ENCODE assay signal across 15 mouse cellular contexts in genomic region chr10:21847026-21847820, GRCm38 (mm10). TPM values are rescaled to one million over a fixed set of nuclear protein-coding genes. Genes with fewer than 3 reads are reported as not detected.
DNase-seq lines count a peak whose midpoint lies in the region; ATAC-seq and TF ChIP-seq lines count a peak whose summit lies in the region.
"Had no signal": no experiment of that assay in that cellular context is flagged by ENCODE, and none has a peak within 500 bp of the region (broad histone marks: within the 10 kb centered on the region; RNA-seq: fewer than 3 reads in every experiment).

No protein-coding gene starts in this region.

- 80% methylated on average over 11 of the region's 11 CpGs for WGBS in liver, adult 2 months
- WGBS in liver, embryonic 11.5 days = 83% methylated on average over 11 of the region's 11 CpGs
- 60% methylated on average over 11 of the region's 11 CpGs for WGBS in stomach, embryonic 15.5 days

- no peaks in the 10 kb centered on the region for H3K79me2 ChIP-seq in liver, adult 2 months (ENCODE audit: control insufficient read depth, insufficient read depth, low read length)

- TF ChIP-seq POLR2A in liver, adult 2 months (IDR thresholded peaks at IDR 0.05; ENCODE audit: extremely low read depth, insufficient read depth, low read length) = no peak

- H3K27ac ChIP-seq in liver, adult 2 months (replicated peaks; ENCODE audit: insufficient read depth, low read depth, low read length) = no peak overlapping the region; the same call in 1 of the 2 replicates
- no peak overlapping the region for H3K27ac ChIP-seq in liver, embryonic 11.5 days (ENCODE audit: low read depth, low read length)
- H3K27ac ChIP-seq in stomach, embryonic 15.5 days = peak overlapping the region; percentile 60
- H3K27ac ChIP-seq: embryonic facial prominence, embryonic 12.5 days; hindbrain, embryonic 15.5 days; midbrain, embryonic 15.5 days had no signal

- no peaks in the 10 kb centered on the region for H3K36me3 ChIP-seq in liver, adult 2 months (ENCODE audit: control insufficient read depth, insufficient read depth, low read length)
- no peaks in the 10 kb centered on the region for H3K36me3 ChIP-seq in liver, embryonic 11.5 days (ENCODE audit: control insufficient read depth, insufficient read depth, low read length)
- no peaks in the 10 kb centered on the region for H3K36me3 ChIP-seq in stomach, embryonic 15.5 days
- H3K36me3 ChIP-seq: embryonic facial prominence, embryonic 12.5 days; heart, embryonic 12.5 days; hindbrain, embryonic 15.5 days; midbrain, embryonic 15.5 days had no signal

- DNase-seq in liver, adult 2 months (ENCODE audit: extremely low read depth, low read depth, low spot score) = peak; percentile 23
- DNase-seq in liver, embryonic 11.5 days (ENCODE audit: low spot score) = no peak
- DNase-seq in adrenal gland, postnatal 14 days = peak; percentile 41
- DNase-seq in lung, adult 18-20 months = peak; percentile 65 to 68
- DNase-seq in retina, embryonic 14.5 days (ENCODE audit: low spot score) = no peak
- no peak for DNase-seq in thymus, postnatal 10 days (ENCODE audit: low spot score in 2 of 2)
- DNase-seq: cerebellum, adult 9-10 months; kidney, postnatal 10 days; liver, postnatal 0 days; thymus, postnatal 4 days had no signal

- no peaks in the 10 kb centered on the region for H3K4me1 ChIP-seq in liver, adult 2 months (ENCODE audit: control insufficient read depth, insufficient read depth, low read length)
- H3K4me1 ChIP-seq in liver, embryonic 11.5 days (replicated peaks; ENCODE audit: control insufficient read depth, insufficient read depth, low read length) = no peaks in the 10 kb centered on the region
- no peaks in the 10 kb centered on the region for H3K4me1 ChIP-seq in stomach, embryonic 15.5 days
- H3K4me1 ChIP-seq: hindbrain, embryonic 15.5 days; midbrain, embryonic 15.5 days had no signal

- ATAC-seq in liver, embryonic 11.5 days (replicated peaks; ENCODE audit: low FRiP score) = no peak
- ATAC-seq in stomach, embryonic 15.5 days (ENCODE audit: insufficient read depth, low FRiP score, low read depth) = peak; percentile 40; the same call in 1 of the 2 replicates
- ATAC-seq: liver, postnatal 0 days; midbrain, embryonic 15.5 days had no signal

- TF ChIP-seq CTCF in liver, adult 2 months (IDR thresholded peaks at IDR 0.05; ENCODE audit: low read depth, low read length) = no peak

- no peak overlapping the region for H3K9ac ChIP-seq in liver, adult 2 months (ENCODE audit: low read depth, low read length)
- H3K9ac ChIP-seq in liver, embryonic 11.5 days (ENCODE audit: low read depth, low read length) = no peak overlapping the region
- no peak overlapping the region for H3K9ac ChIP-seq in stomach, embryonic 15.5 days
- H3K9ac ChIP-seq: embryonic facial prominence, embryonic 12.5 days; heart, embryonic 12.5 days; hindbrain, embryonic 15.5 days; liver, postnatal 0 days; midbrain, embryonic 15.5 days had no signal

- no peaks in the 10 kb centered on the region for H3K9me3 ChIP-seq in liver, embryonic 11.5 days (ENCODE audit: control insufficient read depth, low read length)
- H3K9me3 ChIP-seq in stomach, embryonic 15.5 days = no peaks in the 10 kb centered on the region
- H3K9me3 ChIP-seq: embryonic facial prominence, embryonic 12.5 days; heart, embryonic 12.5 days; hindbrain, embryonic 15.5 days; midbrain, embryonic 15.5 days had no signal

- H3K4me2 ChIP-seq in liver, embryonic 11.5 days = no peak overlapping the region
- no peak overlapping the region for H3K4me2 ChIP-seq in stomach, embryonic 15.5 days
- H3K4me2 ChIP-seq: embryonic facial prominence, embryonic 12.5 days; heart, embryonic 12.5 days; hindbrain, embryonic 15.5 days; midbrain, embryonic 15.5 days had no signal

- no peak overlapping the region for H3K4me3 ChIP-seq in liver, adult 2 months (ENCODE audit: insufficient read depth, low read depth, low read length)
- no peak overlapping the region for H3K4me3 ChIP-seq in liver, embryonic 11.5 days (ENCODE audit: low read depth, low read length)
- H3K4me3 ChIP-seq in stomach, embryonic 15.5 days (replicated peaks) = no peak overlapping the region
- H3K4me3 ChIP-seq: embryonic facial prominence, embryonic 12.5 days; heart, embryonic 12.5 days; hindbrain, embryonic 15.5 days; midbrain, embryonic 15.5 days had no signal

- H3K27me3 ChIP-seq in liver, adult 2 months (ENCODE audit: control insufficient read depth, insufficient read depth, low read length) = no peaks in the 10 kb centered on the region
- H3K27me3 ChIP-seq in liver, embryonic 11.5 days (replicated peaks; ENCODE audit: control insufficient read depth, insufficient read depth, low read length) = no peaks in the 10 kb centered on the region
- H3K27me3 ChIP-seq in stomach, embryonic 15.5 days (replicated peaks) = no peaks in the 10 kb centered on the region
- H3K27me3 ChIP-seq: embryonic facial prominence, embryonic 12.5 days; heart, embryonic 12.5 days; hindbrain, embryonic 15.5 days; midbrain, embryonic 15.5 days had no signal

RNA-seq across cellular contexts. Expression of gene Sgk1, which starts 34.8 kb away (rescaled TPM):
- 20.9 and 27.4 TPM in 2 replicates for total RNA-seq in liver, adult 2 months (2014; rRNA removed)
- 8.9 and 9.1 TPM in 2 replicates for polyA plus RNA-seq in liver, adult 2 months (2012; rRNA removed)
- 20.2 and 21.2 TPM in 2 replicates for polyA plus RNA-seq in liver, embryonic 11.5 days (2014; fragmentation: Nextera tagmentation; extraction: Ambion mirVana)
- total RNA-seq in adrenal gland, postnatal 14 days (2021) = 173 and 192 TPM in 2 replicates
- polyA plus RNA-seq in stomach, embryonic 15.5 days (2015; fragmentation: Nextera tagmentation; extraction: Ambion mirVana) = 31.2 and 32.6 TPM in 2 replicates

Comparison
In these comparisons a context has a peak if more than half of its experiments do, and no peak if none do; other contexts are left out.
1. DNase-seq: peak in liver, adult 2 months (single experiment), adrenal gland, postnatal 14 days (single experiment) and lung, adult 18-20 months (2 of 2); none in liver, embryonic 11.5 days (single experiment), retina, embryonic 14.5 days (single experiment) and thymus, postnatal 10 days (0 of 2).